Mouse (Mus musculus) common myeloid progenitor, adult 5-6 weeks (primary cell): Measurements from ENCODE around the gene Swap70. TPM values are rescaled to one million over a fixed set of nuclear protein-coding genes. Genes with fewer than 3 reads are reported as not detected.

ENCODE experiments used
- ATAC-seq: replicated peaks from 2 replicates; pipeline ENCODE4 v1.8.0; 2016; ENCODE audit warnings: low read depth, mild to moderate bottlenecking, moderate TSS enrichment, inconsistent platforms; ENCODE audit not compliant: poor library complexity, severe bottlenecking
- total RNA-seq: library from RNA; stranded (forward); fragments of 200-1000, 187-1606 nt; gene quantifications from 2 replicates; pipeline ENCODE4 v1.2.3, GENCODE M21; 2017

Swap70 gene
- total RNA-seq, 1 experiment from 2014 or later = 66.2 TPM

DNA sequence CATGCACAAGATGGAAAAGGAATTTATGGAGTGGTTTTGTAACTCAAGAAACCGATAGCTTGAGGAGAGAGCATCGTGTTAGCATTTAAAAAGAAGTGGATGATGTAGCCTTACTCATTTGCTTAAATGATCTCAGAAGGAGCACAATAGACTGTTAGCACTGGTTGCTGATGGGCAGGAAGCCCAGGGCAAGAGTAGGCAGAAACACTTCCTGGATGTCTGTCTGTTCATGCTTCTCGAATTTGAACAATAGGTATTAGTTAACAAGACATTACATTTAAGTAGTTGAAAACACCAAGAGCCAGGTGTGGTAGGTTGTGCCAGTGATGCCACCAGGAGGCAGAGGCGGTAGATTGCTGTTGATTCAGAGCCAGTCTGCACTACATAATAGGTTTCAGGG, 47.0 kb downstream of the Swap70 start:
- no peak for ATAC-seq

DNA sequence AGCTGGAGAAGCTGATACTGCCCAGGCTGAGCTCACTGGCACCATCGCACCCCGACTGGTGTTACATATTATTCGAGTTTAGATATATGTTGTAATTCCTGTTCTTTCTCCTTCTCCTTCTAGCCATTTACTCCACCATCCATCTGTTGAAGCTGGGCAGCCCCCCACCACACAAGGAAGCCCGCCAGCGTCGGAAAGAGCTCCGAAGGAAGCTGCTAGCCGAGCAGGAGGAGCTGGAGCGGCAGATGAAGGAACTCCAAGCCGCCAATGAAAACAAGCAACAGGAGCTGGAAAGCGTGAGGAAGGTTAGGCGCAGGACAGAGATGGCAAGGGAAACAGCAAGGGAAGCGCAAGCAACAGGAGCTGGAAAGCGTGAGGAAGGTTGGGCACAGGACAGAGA, 48.3 kb downstream of the Swap70 start:
- no peak for ATAC-seq

DNA sequence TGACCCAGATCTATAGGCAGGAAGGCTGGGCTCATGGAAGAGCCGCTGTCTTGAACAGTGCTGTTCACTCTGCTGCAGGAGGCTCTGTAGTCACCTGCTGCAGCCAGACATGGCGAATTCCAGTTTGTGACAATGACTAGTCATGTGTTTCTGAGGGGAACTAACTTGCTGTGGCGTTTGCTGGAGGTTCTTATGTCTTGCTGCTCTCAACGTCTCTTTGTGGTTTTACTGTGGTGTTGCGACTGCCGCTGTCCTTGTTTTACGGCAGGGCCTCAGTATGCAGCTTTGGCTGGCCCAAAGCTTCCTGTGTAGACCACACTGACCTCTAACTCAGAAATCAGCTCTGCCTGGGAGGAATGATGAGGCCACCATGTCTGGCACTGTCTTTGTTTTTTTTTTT, 48.9 kb downstream of the Swap70 start:
- ATAC-seq = peak; percentile 84

DNA sequence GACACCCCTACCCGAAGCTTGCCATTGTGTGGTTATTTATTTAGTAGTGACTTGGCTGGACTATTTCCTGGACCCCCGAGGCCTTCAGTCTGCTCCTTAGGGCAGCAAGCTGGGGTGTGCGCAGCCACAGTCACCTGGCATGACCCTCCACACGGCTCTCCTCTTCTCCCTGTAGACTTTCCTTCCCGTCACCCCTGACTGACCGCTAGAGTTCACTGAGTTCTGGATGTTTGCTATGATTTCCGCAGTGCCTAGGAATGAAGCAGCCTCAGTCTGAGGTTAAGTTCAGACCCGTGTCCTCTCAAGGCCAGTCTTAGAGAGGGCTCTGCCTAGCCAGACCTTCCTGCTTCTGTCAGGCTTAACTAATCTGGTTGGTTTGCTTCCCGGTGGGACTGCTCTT, 50.3 kb downstream of the Swap70 start:
- ATAC-seq = no peak

DNA sequence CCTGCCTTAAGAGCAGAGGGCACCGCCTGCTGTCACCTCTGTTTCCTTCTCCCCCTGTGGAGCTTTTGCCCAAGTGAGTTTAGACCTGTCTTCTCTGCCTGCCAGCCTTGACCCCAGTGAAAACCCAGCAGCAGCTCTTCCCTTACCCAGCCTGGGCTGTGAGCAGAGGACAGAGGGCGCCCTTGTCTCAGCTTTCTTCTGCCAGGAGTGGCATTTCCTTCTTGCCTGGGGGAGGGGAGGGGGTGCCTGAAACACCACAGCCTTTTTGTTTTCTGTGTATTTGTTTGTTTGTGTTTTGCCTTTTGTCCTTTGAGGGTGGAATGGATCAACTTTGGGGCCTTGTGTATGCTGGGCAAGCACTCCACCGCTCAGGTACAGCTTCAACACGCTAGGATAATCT, 50.9 kb downstream of the Swap70 start:
- no peak for ATAC-seq

DNA sequence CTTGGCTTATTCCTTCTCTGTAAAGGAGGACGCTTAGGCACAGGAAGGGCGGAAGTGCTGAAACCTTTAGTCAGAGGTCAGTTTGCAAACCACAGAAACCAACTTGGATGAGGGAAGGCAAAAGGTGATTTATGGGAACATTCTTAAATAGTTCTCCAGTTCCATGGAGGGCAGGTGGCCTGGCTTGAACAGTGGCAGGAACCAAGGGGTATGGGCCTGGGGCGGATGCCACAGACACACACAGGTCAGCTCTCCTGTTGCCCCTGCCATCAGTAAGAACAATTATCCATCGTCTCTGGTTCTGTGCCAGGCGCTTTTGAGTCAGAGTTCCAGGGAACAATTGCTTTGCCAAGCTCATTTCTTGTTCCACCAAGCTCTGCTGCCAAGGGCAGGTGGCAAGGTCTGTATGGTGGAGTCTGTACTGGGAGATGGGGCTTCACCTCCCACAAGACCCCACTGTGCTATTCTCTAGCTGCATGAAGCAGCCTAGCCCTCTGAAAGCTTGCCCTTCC, 56.3 kb downstream of the Swap70 start:
- ATAC-seq = no peak

DNA sequence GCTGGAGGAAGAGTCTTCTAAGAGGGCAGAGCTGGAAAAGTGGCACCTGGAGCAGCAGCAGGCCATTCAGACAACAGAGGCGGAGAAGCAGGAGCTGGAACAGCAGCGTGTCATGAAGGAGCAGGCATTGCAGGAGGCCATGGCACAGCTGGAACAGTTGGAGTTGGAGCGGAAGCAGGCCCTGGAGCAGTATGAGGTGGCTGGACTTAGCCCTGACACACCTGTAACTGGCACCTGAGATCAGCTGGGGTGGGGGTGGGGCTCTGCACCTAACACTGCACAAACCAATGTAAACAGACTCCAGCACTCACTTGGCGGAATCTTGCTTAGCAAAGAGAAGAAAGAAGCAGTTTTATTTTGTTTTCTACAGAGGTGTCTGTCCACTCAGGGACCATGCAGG, 57.7 kb downstream of the Swap70 start:
- no peak for ATAC-seq

DNA sequence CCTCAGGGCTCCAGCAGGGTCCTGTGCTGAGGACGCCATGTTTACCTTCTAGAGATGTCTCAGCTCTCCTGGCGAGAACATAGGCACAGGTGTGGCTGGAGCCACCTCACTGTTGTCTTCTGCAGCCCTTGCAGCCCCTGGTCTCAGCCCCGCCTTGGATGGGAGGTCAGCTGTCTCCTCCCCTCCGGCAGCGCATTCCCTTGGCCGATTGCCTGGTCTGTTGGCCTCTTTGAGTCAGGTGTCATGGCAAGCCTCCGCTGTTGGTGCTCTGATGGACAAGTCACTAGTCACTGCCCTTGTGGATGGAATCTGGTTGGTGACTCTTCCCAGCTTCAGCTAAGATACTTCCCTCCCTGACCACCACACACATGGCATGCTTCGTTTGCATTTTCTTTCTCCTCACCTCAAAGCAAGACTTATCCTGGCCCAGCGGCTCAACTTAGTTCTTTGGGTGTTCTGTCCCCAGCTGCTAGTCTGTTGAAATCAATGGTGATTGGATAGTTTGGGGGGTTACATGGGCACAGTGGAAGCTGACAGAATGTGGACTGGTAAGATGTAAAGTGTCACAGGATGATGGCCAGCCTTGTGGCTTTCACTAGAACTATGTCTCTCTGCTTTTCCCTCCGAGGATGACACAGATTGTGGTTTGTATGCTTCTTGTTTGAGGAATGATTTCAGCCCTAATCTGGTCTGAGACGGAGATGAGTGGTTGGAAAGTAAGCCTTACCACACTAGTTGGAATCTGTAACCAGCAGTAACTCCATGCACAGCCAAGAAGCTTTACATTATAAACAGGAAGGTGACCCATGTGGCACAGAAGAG, 60.1 kb downstream of the Swap70 start:
- no peak for ATAC-seq

DNA sequence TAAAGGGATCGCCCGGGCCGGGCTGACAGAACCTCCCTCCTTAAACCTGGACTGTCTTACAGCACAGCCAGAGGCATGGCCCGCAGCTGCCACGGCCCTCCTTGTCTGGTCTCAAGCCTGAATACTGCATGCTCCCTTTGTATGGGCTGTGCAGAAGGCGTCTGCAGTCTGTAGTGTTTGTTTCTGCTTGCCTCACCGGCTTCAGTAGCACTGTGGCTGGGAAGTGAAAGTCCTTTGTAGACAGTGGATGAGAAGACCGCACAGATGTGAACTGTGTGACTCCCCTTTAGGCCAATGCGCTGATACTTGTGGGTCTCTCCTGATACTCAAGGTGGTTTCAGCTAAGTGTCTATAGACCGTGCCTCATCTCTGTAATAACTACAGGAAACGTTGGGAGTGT, 61.3 kb downstream of the Swap70 start:
- 0 out of 2 replicates have a peak, but pooled peaks have one; percentile 13 for ATAC-seq

DNA sequence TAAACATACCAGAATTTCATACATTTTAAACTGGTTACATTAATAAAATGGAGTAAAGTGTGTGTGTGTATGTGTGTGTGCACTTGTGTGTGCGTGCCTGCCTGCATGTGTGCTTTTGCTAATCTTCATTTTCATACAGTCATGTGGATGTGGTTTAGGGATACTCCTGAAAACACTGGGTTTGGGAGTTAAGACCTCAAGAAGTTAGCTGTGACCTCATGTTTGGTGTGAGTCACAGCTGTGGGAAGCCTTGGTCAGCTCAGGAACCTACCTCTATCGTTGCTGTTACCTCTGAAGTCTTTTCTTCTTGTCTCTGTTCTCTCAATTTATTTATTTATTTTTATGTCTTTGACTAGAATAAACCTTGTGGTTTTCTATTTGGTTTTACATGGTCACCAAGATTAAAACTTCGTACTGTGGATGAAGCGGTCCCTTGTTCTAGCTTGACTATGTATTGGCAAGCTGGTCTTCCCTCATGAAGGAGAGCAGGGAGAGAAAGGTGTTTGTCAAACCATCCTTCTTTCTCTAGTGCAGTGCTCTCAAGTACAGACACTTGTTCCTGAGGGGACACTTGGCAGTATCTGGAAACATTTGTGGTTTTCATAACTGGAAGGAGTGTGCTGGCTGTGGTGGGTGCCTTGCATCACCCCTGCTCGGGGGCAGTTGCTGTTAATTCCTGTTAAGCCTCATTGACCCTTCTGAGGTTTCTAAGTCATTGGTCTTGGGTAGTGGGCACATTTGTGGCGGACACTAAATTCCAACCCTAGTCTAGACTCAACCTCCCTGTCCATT, 62.2 kb downstream of the Swap70 start:
- peak; percentile 44; the same call in 1 of the 2 replicates for ATAC-seq

DNA sequence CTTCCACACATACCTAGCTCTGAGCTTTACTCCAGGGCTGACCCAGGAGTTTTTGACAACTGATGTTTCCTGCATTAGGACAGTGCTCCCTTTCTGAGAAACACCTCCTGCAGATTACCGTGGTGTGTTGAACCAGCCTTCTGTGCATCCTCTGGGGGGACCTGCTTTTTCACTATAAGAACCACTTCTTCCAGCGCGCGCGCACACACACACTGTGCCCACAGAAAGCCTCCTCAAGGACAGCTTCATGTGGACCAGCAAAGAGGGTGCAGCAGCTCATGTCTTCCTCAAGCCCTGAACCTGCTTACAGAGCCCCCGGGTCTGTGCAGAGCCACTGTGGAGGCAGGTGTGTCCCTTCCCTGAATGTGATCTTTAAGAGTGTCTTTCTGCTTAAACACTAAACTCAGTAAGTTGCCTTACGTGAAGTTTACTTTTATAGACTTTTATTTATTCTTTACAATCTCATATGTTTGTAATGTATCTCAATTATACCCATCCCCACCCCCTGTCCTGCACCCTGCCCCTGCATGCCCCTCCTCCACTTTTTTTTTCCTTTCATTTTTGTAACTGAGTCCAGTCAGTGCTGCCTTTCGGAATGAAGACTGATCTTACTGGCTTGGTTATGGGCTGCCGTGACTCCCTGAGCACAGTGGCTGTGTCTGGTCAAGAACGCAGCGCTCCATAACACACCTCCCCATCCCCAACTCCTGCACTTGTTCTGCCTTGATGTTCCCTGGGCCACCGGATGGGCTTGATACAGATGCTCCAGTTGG, 63.8 kb downstream of the Swap70 start:
- ATAC-seq = no peak

DNA sequence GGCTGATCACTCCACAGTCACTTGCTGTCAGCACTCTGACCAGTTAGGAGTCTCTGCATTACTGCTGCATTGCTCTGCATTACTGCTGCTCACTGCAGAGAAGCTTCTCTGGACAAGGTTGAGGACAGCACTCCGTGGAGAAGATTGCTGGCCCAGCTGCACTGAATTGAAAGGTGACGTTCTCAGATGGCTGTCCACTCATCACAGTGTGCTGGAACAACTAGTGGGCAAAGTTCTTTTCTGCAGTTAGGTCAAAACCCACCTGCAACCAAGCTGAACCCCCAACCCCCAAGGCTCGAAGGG, 64.3 kb downstream of the Swap70 start:
- no peak for ATAC-seq

DNA sequence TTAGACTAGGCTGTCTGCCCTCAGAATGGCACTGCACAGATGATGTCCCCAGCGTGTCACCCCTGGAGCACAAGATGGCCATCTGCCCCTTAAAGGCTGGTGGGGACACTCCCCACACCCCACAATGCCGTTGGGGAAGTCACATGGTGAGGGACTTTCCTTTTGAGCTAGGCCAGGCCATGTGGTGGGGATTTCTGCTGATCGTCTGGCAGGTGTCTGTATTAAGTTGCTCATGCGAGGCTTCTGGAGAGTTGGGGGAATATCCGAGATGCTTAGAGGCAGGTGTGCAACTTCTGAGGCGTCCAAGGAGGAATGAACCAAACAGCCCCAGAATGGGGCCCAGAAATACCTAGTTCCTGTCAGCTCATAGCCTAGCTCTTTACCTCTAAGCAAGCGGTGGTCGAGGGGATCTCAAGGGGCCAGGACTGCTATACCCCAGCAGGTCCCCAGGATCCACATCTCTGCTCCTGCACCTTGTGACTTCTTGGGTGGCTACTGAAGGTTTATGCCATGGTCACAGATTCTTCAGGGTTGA, 64.8 kb downstream of the Swap70 start:
- ATAC-seq = no peak

DNA sequence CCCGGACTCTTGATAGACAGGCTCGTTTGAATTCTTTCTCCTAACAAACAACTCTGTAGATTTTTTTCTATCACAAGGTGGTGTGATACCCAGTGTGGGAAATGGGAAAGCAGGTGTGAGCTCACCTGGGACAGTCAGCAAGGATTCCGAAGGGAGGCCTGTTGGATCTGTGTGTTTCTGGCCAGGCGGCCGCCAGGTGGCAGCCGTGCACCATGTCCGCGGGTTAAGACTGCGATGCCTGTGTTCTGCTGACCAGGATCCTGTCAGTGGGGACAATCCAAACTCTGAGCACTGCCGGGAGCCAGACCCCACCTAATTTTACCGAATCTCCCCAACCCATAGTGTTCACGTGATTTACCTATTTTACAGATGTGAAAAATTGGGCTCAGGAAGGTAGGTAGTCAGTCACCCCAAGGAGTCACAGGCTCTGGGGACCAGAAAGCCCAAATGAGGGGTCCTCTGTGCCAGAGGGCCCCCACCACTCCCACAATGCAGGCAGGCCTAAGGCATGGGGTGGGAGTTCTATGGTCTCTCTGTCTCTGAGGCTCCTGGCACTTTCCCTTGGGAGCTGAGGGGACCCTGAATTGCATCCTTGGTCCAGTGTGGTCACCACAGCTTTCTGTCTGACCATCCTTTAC, 65.4 kb downstream of the Swap70 start:
- ATAC-seq = peak; percentile 71

DNA sequence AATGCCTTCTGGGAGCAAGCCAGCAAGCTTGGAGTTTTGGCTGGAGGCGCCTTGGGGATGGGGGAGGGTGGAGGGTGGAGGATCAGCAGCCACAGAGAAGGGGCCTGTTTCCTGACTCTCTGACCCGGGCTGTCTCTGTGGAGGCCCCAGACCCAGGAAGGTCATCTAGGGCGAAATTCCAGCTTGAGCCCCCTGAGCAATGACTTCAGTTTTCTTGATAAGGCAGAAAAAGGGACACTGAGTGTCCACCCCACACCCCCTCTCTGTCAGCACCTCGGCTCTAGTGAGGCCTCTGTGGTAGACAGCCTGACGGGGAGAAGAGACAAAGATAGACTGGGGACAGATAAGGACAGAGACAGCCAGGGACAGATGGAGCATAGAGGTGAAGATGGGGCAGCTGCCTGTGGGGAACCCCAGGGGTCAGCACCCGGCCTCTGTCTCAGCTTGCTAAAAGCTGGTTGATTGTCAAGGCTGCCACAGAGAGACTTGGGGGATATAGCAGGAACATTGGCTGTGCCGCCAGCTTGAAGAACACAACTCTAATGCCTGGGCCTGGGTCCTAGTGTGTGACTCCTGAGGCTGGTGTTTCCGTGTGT, 66.1 kb downstream of the Swap70 start:
- ATAC-seq = no peak

DNA sequence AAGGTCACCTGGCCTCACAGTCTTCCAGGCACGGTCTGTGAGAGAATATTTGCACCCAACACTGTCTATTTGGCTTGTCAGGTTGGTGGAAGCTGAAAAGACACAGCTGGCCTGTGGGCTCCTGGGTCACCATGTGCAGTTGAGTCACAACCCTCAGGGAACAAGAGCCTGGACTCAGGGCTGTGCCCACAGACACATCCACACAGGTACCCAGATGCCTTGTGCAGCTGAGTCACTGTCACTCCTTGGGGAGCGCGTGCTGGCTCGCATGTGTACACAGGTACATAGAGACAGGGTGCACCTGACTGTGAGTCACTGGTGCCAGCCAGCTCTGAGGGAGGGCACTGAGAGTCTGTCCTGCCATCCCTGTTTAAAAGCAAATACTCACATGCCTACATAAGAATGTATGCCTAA, 66.7 kb downstream of the Swap70 start:
- ATAC-seq = no peak

DNA sequence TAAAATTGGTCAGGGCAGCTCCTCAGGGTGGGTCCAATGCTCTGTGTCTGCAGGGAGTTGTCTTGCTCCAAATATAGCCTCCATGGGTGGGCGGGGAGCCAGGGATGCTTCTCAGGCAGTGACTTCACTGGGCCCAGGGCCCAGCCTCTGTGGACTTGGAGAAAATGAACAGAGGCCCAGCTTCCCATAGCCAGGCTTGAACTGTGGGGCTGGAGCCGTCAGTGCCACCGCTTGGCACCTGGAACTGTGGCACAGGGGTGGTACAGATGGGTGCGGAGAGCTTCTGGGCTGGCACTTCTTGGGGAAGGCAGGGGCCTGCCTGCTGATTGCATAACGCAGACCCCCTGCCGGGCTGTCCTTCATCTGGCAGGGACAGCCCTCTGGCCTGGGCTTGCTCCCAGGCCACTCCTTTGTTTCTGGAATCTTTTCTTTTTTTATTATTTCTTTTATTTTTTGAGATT, 67.2 kb downstream of the Swap70 start:
- ATAC-seq = no peak

DNA sequence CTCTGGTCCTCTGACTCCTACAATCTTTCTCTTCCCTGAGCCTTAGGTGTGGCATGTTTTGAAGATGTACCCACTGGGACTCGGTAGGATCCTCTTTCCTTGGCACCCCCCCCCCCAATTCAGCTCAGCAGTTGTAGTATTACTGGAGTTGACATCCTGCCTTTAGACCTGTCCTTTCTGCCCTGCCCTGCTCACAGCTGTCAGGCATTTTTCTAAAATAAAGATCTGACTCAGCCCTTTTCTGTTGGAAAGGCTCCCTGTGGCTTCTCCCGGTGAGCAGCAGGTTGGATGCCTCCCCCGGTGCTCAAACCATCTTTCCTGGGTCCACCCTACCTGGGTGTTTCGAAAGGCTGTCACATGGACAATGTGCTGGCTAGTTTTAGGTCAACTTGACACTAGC, 68.1 kb downstream of the Swap70 start:
- no peak for ATAC-seq

DNA sequence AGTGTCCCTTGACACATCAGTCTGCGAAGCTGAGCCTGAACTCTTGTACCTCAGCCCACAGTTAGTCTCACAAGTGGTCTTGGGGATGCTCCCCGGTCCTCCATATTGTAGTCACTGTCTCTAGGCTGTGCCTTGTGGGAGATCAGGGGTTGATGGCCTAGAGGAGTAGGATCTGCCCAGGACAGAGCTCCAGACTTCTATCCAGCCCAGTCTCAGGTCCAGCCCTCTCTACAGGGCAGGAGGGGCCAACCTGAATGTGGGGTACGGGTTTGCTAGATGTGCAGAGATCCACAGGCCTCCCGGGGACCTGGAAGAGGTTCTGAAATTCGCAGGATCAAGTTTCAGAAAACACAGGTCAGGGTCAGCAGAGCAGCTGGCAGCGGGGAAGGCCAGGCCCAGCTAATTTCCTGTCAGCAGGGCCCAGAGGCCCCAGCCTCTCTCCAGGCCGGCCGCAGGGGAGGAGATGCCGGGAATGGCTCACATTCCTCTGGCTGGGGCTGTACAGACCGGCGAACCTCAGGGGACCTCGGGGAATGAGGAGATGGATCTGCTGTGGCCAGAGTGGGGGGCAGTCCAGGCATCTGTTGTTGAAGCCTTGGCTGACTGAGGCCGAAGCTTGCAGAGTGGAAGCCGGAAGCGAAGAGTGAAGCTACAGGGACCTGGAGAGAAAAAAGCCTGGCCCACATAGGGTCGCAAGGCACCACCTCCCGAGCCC, 75.5 kb downstream of the Swap70 start:
- ATAC-seq = no peak
